26 mouse cellular contexts compared by ENCODE assay signal in the genomic region with DNA sequence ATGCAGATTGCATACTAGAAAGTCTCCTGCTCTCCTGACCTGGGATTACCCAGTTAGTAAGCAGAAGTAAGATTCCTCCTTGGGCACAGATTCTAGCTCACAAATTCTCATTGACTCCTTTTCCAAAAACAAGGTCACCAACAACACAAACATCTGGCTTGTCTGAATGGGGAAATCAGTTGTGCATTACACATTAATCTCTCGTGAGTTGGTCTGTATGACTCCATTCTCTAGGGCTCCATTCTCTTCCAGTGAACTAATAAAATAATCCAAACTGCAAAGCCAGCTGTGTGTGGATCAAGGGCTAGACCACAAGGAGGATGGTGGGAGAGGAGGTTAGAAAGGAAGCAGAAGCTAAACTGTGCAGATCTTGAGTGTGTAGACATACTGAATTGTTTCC.
"Had no signal": no experiment of that assay in that cellular context is flagged by ENCODE, and none has a peak within 500 bp of the region (broad histone marks: within the 10 kb centered on the region; RNA-seq: fewer than 3 reads in every experiment).

No protein-coding gene starts in this region.

- DNase-seq: gastrocnemius, postnatal 10 days; gastrocnemius, postnatal 25 days; heart, postnatal 10 days; heart, postnatal 4 days; kidney, adult 18-20 months; kidney, adult 8-10 months; kidney, postnatal 10 days; kidney, postnatal 25 days; kidney, postnatal 4 days; layer of hippocampus, adult 9-11 months; liver; liver, embryonic 13.5 days; liver, postnatal 0 days had no signal

- H3K9ac ChIP-seq: heart, embryonic 12.5 days; hindbrain, embryonic 12.5 days; hindbrain, embryonic 15.5 days; limb, embryonic 12.5 days; liver, embryonic 13.5 days; liver, embryonic 15.5 days; liver, postnatal 0 days had no signal

- H3K36me3 ChIP-seq: heart, embryonic 10.5 days; heart, embryonic 12.5 days; hindbrain, embryonic 10.5 days; hindbrain, embryonic 12.5 days; hindbrain, embryonic 15.5 days; limb, embryonic 10.5 days; limb, embryonic 12.5 days; liver, embryonic 13.5 days; liver, embryonic 15.5 days had no signal

- ATAC-seq: hindbrain, postnatal 0 days; intestine, postnatal 0 days; liver, postnatal 0 days had no signal

- H3K27me3 ChIP-seq: heart, embryonic 12.5 days; hindbrain, embryonic 12.5 days; hindbrain, embryonic 15.5 days; limb, embryonic 12.5 days; liver, embryonic 13.5 days; liver, embryonic 15.5 days had no signal

- H3K4me2 ChIP-seq: heart, embryonic 12.5 days; hindbrain, embryonic 12.5 days; hindbrain, embryonic 15.5 days; limb, embryonic 12.5 days; liver, embryonic 11.5 days; liver, embryonic 13.5 days; liver, embryonic 15.5 days had no signal

- H3K4me1 ChIP-seq: hindbrain, embryonic 15.5 days; limb, embryonic 10.5 days; limb, embryonic 12.5 days; liver, embryonic 13.5 days had no signal

- H3K4me3 ChIP-seq: heart, embryonic 10.5 days; heart, embryonic 12.5 days; hindbrain, embryonic 10.5 days; hindbrain, embryonic 12.5 days; hindbrain, embryonic 15.5 days; layer of hippocampus, adult 2 months; left cerebral cortex, adult 2 months; limb, embryonic 10.5 days; limb, embryonic 12.5 days; liver, embryonic 13.5 days; liver, embryonic 15.5 days had no signal

- H3K9me3 ChIP-seq: heart, embryonic 10.5 days; heart, embryonic 12.5 days; hindbrain, embryonic 10.5 days; hindbrain, embryonic 12.5 days; hindbrain, embryonic 15.5 days; limb, embryonic 10.5 days; limb, embryonic 12.5 days; liver, embryonic 13.5 days; liver, embryonic 15.5 days had no signal

- H3K27ac ChIP-seq: heart, embryonic 10.5 days; hindbrain, embryonic 10.5 days; hindbrain, embryonic 12.5 days; hindbrain, embryonic 15.5 days; hindbrain, postnatal 0 days; layer of hippocampus, adult 2 months; left cerebral cortex, adult 2 months; limb, embryonic 10.5 days; limb, embryonic 12.5 days; liver, embryonic 13.5 days; liver, embryonic 15.5 days had no signal
